Mouse (Mus musculus): ENCODE measurements around the gene Arhgap35.

DNA sequence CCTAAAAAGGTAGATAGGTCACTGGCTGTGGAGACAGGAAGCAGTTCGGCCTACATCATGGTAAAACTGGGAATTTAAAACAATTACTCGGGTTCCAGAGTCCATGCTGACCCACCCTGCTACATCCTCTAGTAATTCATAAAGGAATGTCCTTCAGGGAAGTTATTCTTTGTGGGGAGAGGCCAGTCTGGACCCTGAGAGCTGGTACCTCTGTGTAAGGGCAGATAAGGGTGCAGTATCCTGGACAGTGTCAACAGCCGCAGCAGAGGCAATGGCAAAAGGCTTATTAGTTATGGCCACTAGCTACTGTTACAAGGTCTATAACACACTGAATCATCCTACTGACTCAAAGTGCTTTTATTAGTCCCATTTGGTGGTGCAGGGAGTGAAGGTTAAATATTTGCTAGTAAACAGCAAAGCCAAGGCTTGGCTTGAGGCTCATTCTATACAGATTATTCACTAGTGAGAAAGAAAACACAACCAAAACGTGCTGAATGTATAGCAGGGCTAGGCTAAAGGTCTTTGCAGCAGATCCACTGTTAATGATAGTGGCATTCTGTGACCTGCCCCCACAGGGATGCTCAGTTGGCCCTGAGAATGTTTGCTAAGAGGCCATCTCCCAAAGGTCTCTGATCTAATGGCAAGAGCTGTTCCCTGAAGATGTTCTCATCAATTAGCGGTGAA is 77.4 kb downstream of the Arhgap35 start:
- TF ChIP-seq POLR2A (IDR thresholded peaks at IDR 0.05; ENCODE audit: low read depth, low read length): no peak
- TF ChIP-seq CTCF (IDR thresholded peaks at IDR 0.05; ENCODE audit: extremely low read depth, insufficient read depth, insufficient read length, insufficient replicate concordance): no peak
